Mouse (Mus musculus): ENCODE results near the gene Xpr1.

DNA sequence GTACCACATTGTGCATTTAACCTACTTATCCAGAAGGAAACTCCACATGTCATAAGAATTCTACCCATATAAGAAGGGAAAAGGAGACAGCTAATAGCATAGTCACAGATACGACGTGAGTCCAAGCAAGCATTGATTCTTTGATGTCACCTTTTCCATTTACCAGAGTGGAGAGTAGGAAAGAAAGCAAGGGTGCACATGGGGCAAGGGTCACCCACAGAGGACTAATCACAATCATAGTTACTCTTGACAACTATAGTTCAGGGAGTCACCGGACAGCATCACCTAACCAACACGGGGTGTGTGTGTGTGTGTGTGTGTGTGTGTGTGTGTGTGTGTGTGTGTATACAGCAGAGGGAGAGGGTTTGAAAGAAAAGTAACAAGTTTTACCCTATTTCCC, 141.4 kb downstream of the Xpr1 start:
- TF ChIP-seq CTCF (IDR thresholded peaks at IDR 0.05; ENCODE audit: low read depth) (no peak), EP300 (IDR thresholded peaks at IDR 0.05; ENCODE audit: low read depth) (no peak)

Measured in liver, embryonic 14.5 days (tissue).